Mouse (Mus musculus): Measurements from ENCODE around the gene Prpf38b. TPM values are rescaled to one million over a fixed set of nuclear protein-coding genes. Genes with fewer than 3 reads are reported as not detected.

The Prpf38b gene
- total RNA-seq, 1 experiment, result 70.6 TPM

- Histone ChIP-seq H3K9me3 (ENCODE audit: control insufficient read depth, insufficient read depth, low read depth, low read length) (no peaks in the 10 kb centered on the region; the same call in 1 of the 2 replicates), H3K4me3 (ENCODE audit: insufficient read depth in 1 of 2, low read depth in 1 of 2, low read length in 2 of 2, poor library complexity in 1 of 2, severe bottlenecking in 1 of 2) (no peak overlapping the region), H3K4me1 (ENCODE audit: control insufficient read depth in 2 of 2, insufficient read depth in 2 of 2, low read length in 2 of 2, poor library complexity in 1 of 2) (no peaks in the 10 kb centered on the region), H3K36me3 (ENCODE audit: control insufficient read depth, insufficient read depth, low read length, poor library complexity, severe bottlenecking) (no peaks in the 10 kb centered on the region), H3K9ac (ENCODE audit: insufficient read depth, low read depth, low read length, poor library complexity, severe bottlenecking) (no peak overlapping the region), H3K27ac (ENCODE audit: insufficient read depth, low read depth, low read length, poor library complexity, severe bottlenecking) (no peak overlapping the region)
- no peak for TF ChIP-seq MAFK (IDR thresholded peaks at IDR 0.05; ENCODE audit: insufficient read depth, low read depth, low read length)
- no peak for TF ChIP-seq ZNF384 (IDR thresholded peaks at IDR 0.05; ENCODE audit: low read depth, low read length)
- no peak for TF ChIP-seq ZC3H11A (IDR thresholded peaks at IDR 0.05; ENCODE audit: borderline replicate concordance, low read depth, low read length)
- no peak for TF ChIP-seq CHD2 (IDR thresholded peaks at IDR 0.05; ENCODE audit: low read depth, low read length)
- no peak for DNase-seq (ENCODE audit: low read depth, low spot score)
- in situ Hi-C loops (cut with MboI; ENCODE audit: low sequenced_read_pairs in 2 of 2, unreplicated experiment in 2 of 2), result no loop called here
Observed at GRCm38 (mm10) chr3:108933557-108933956, 22.0 kb upstream of the Prpf38b start.

GRCm38 (mm10) chr3:108926308-108926707 is 14.8 kb upstream of the Prpf38b start:
- Histone ChIP-seq H3K9ac (ENCODE audit: insufficient read depth, low read depth, low read length, poor library complexity, severe bottlenecking) (no peak overlapping the region), H3K27ac (ENCODE audit: insufficient read depth, low read depth, low read length, poor library complexity, severe bottlenecking) (no peak overlapping the region), H3K4me1 (ENCODE audit: control insufficient read depth in 2 of 2, insufficient read depth in 2 of 2, low read length in 2 of 2, poor library complexity in 1 of 2) (no peaks in the 10 kb centered on the region), H3K9me3 (ENCODE audit: control insufficient read depth, insufficient read depth, low read depth, low read length) (no peaks in the 10 kb centered on the region), H3K36me3 (ENCODE audit: control insufficient read depth, insufficient read depth, low read length, poor library complexity, severe bottlenecking) (no peaks in the 10 kb centered on the region), H3K4me3 (ENCODE audit: insufficient read depth in 1 of 2, low read depth in 1 of 2, low read length in 2 of 2, poor library complexity in 1 of 2, severe bottlenecking in 1 of 2) (no peak overlapping the region)
- DNase-seq (ENCODE audit: low read depth, low spot score), result no peak
- TF ChIP-seq CHD2 (IDR thresholded peaks at IDR 0.05; ENCODE audit: low read depth, low read length), result no peak
- no peak for TF ChIP-seq ZC3H11A (IDR thresholded peaks at IDR 0.05; ENCODE audit: borderline replicate concordance, low read depth, low read length)
- no peak for TF ChIP-seq HCFC1 (IDR thresholded peaks at IDR 0.05; ENCODE audit: borderline replicate concordance, insufficient read depth, low read length)
- no peak for TF ChIP-seq MAFK (IDR thresholded peaks at IDR 0.05; ENCODE audit: insufficient read depth, low read depth, low read length)
- TF ChIP-seq ZNF384 (IDR thresholded peaks at IDR 0.05; ENCODE audit: low read depth, low read length), result no peak
- in situ Hi-C loops (cut with MboI; ENCODE audit: low sequenced_read_pairs in 2 of 2, unreplicated experiment in 2 of 2), result no loop called here

GRCm38 (mm10) chr3:108925677-108926076 is 14.2 kb upstream of the Prpf38b start:
- Histone ChIP-seq H3K9ac (ENCODE audit: insufficient read depth, low read depth, low read length, poor library complexity, severe bottlenecking) (no peak overlapping the region), H3K4me3 (ENCODE audit: insufficient read depth in 1 of 2, low read depth in 1 of 2, low read length in 2 of 2, poor library complexity in 1 of 2, severe bottlenecking in 1 of 2) (no peak overlapping the region), H3K36me3 (ENCODE audit: control insufficient read depth, insufficient read depth, low read length, poor library complexity, severe bottlenecking) (no peaks in the 10 kb centered on the region), H3K27ac (ENCODE audit: insufficient read depth, low read depth, low read length, poor library complexity, severe bottlenecking) (no peak overlapping the region), H3K9me3 (ENCODE audit: control insufficient read depth, insufficient read depth, low read depth, low read length) (no peaks in the 10 kb centered on the region), H3K4me1 (ENCODE audit: control insufficient read depth in 2 of 2, insufficient read depth in 2 of 2, low read length in 2 of 2, poor library complexity in 1 of 2) (no peaks in the 10 kb centered on the region)
- TF ChIP-seq ZNF384 (IDR thresholded peaks at IDR 0.05; ENCODE audit: low read depth, low read length), result no peak
- TF ChIP-seq MAFK (IDR thresholded peaks at IDR 0.05; ENCODE audit: insufficient read depth, low read depth, low read length), result no peak
- TF ChIP-seq HCFC1 (IDR thresholded peaks at IDR 0.05; ENCODE audit: borderline replicate concordance, insufficient read depth, low read length), result no peak
- no peak for TF ChIP-seq CHD2 (IDR thresholded peaks at IDR 0.05; ENCODE audit: low read depth, low read length)
- no peak for TF ChIP-seq ZC3H11A (IDR thresholded peaks at IDR 0.05; ENCODE audit: borderline replicate concordance, low read depth, low read length)
- DNase-seq (ENCODE audit: low read depth, low spot score), result no peak
- in situ Hi-C loops (cut with MboI; ENCODE audit: low sequenced_read_pairs in 2 of 2, unreplicated experiment in 2 of 2), result no loop called here

GRCm38 (mm10) chr3:108921822-108922221 is 10.3 kb upstream of the Prpf38b start:
- in situ Hi-C loops (cut with MboI; ENCODE audit: low sequenced_read_pairs in 2 of 2, unreplicated experiment in 2 of 2), result no loop called here
- DNase-seq (ENCODE audit: low read depth, low spot score), result no peak

GRCm38 (mm10) chr3:108920442-108921070 is 9.0 kb upstream of the Prpf38b start:
- H3K4me3 ChIP-seq (ENCODE audit: insufficient read depth in 1 of 2, low read depth in 1 of 2, low read length in 2 of 2, poor library complexity in 1 of 2, severe bottlenecking in 1 of 2), result no peak overlapping the region
- H3K27ac ChIP-seq (ENCODE audit: insufficient read depth, low read depth, low read length, poor library complexity, severe bottlenecking), result no peak overlapping the region
- H3K9ac ChIP-seq (ENCODE audit: insufficient read depth, low read depth, low read length, poor library complexity, severe bottlenecking), result no peak overlapping the region
- H3K9me3 ChIP-seq (ENCODE audit: control insufficient read depth, insufficient read depth, low read depth, low read length), result no peaks in the 10 kb centered on the region
- H3K4me1 ChIP-seq (ENCODE audit: control insufficient read depth in 2 of 2, insufficient read depth in 2 of 2, low read length in 2 of 2, poor library complexity in 1 of 2), result no peaks in the 10 kb centered on the region
- in situ Hi-C loops (cut with MboI; ENCODE audit: low sequenced_read_pairs in 2 of 2, unreplicated experiment in 2 of 2), result no loop called here
- DNase-seq (ENCODE audit: low read depth, low spot score), result no peak
- no peak for TF ChIP-seq ZNF384 (IDR thresholded peaks at IDR 0.05; ENCODE audit: low read depth, low read length)
- no peak for TF ChIP-seq ZC3H11A (IDR thresholded peaks at IDR 0.05; ENCODE audit: borderline replicate concordance, low read depth, low read length)
- TF ChIP-seq CHD2 (IDR thresholded peaks at IDR 0.05; ENCODE audit: low read depth, low read length), result no peak
- TF ChIP-seq MAFK (IDR thresholded peaks at IDR 0.05; ENCODE audit: insufficient read depth, low read depth, low read length), result no peak
- TF ChIP-seq HCFC1 (IDR thresholded peaks at IDR 0.05; ENCODE audit: borderline replicate concordance, insufficient read depth, low read length), result no peak
- H3K36me3 ChIP-seq (ENCODE audit: control insufficient read depth, insufficient read depth, low read length, poor library complexity, severe bottlenecking), result no peaks in the 10 kb centered on the region

More at GRCm38 (mm10) chr3:108921822-108922221, 10.3 kb upstream of the Prpf38b start:
- no peak for TF ChIP-seq ZNF384 (IDR thresholded peaks at IDR 0.05; ENCODE audit: low read depth, low read length)
- Histone ChIP-seq H3K4me3 (ENCODE audit: insufficient read depth in 1 of 2, low read depth in 1 of 2, low read length in 2 of 2, poor library complexity in 1 of 2, severe bottlenecking in 1 of 2) (no peak overlapping the region), H3K27ac (ENCODE audit: insufficient read depth, low read depth, low read length, poor library complexity, severe bottlenecking) (no peak overlapping the region), H3K9me3 (ENCODE audit: control insufficient read depth, insufficient read depth, low read depth, low read length) (no peaks in the 10 kb centered on the region), H3K4me1 (ENCODE audit: control insufficient read depth in 2 of 2, insufficient read depth in 2 of 2, low read length in 2 of 2, poor library complexity in 1 of 2) (no peaks in the 10 kb centered on the region), H3K9ac (ENCODE audit: insufficient read depth, low read depth, low read length, poor library complexity, severe bottlenecking) (no peak overlapping the region), H3K36me3 (ENCODE audit: control insufficient read depth, insufficient read depth, low read length, poor library complexity, severe bottlenecking) (no peaks in the 10 kb centered on the region)

All from ES-E14 (cell line).